Mouse (Mus musculus) macrophage (primary cell): ENCODE results near the gene Eps8. TPM values are rescaled to one million over a fixed set of nuclear protein-coding genes. Genes with fewer than 3 reads are reported as not detected.

ENCODE experiments used
- H3K27ac ChIP-seq: fragments of 350-480 bp; formaldehyde crosslinking; 2 replicates; pipeline ENCODE4 v1.9.0; 2021
- H3K36me3 ChIP-seq: fragments of 350-480 bp; formaldehyde crosslinking; 2 replicates; pipeline ENCODE4 v1.9.0; 2021; ENCODE audit errors: inconsistent target
- H3K4me3 ChIP-seq: fragments of 350-480 bp; formaldehyde crosslinking; 2 replicates; pipeline ENCODE4 v1.9.0; 2021; ENCODE audit errors: inconsistent target
- H3K79me2 ChIP-seq: fragments of 350-480 bp; formaldehyde crosslinking; 2 replicates; pipeline ENCODE4 v1.9.0; 2021; ENCODE audit errors: inconsistent target
- WGBS: methylation state at CpG from one replicate; pipeline ENCODE4 v1.1.7; 2026; ENCODE audit warnings: inconsistent platforms; ENCODE audit not compliant: missing documents; 5-methylcytosine and 5-hydroxymethylcytosine counted together
- polyA plus RNA-seq: library from polyadenylated mRNA; stranded (reverse); fragments of 250-400 nt; gene quantifications from 3 replicates; pipeline ENCODE4 v1.2.4, GENCODE M21; 2018; ENCODE audit warnings: inconsistent platforms

The Eps8 gene
- polyA plus RNA-seq, 1 experiment from 2014 or later = 10.9 TPM

DNA sequence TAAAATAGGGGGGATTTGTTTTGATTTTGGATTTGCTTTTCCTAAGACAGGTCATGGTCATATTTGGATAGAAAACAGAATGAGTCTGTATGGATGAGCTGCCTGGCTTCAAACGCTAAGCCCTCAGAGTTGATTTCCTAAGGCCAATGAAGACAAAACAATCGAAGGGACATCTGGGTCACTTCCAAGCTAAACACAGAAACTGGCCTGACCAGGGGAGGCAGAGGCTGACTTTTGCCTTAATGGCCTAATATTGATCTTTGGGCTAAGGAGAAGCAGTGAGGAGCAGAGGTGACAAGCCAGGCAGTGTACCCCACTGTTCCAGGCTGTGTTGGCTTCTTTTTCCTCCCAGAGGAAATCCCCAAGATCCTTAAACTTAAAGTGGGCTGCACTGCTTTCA, 33.7 kb downstream of the Eps8 start:
- H3K27ac ChIP-seq = no peak overlapping the region
- H3K4me3 ChIP-seq = no peak overlapping the region
- WGBS = 96% methylated on average over 2 of the region's 2 CpGs
- no peaks in the 10 kb centered on the region for H3K36me3 ChIP-seq
- H3K79me2 ChIP-seq = no peaks in the 10 kb centered on the region

DNA sequence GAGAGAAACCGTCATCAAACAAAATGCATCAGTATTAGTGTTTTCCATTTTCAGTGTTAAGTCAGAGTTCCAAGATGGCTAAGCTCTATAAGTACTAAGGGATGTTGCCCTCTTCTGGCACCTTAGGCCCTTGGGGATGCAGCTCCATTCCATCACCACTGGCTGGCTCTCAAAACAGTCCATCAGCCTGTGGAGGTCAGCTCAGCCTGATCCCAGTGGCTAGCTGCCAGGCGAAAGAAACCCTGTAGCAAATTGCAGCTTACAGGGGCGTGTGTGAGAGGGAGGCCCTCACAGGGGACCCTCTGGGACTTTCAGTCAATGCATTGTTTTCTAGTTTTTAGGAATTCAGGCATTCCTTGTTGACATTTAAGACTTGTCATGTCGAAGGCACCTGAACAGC, 40.8 kb downstream of the Eps8 start:
- 100% methylated on average over 4 of the region's 4 CpGs for WGBS
- no peaks in the 10 kb centered on the region for H3K79me2 ChIP-seq
- H3K4me3 ChIP-seq = no peak overlapping the region

DNA sequence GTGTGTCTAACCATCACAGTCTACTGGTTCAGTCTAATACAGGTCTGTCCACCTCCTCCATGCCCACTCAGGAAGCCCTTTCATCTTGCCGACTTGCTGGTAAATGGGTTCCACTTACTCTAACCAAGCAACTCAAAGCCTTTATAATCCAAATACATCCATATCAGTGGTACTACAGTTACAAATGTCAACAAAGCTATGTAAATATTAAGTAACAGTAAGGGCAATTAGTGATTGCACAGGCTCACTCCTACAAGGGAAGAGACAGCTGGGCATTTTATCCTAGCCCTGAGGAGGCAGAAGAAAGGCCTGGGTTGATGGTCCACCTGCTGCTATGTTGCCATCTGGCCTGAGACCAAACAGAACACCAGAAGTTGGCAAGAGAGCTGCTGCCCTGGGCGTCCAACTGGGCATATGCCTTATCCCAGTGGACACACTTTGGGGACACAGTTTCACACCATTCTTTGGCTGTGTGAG, 42.6 kb downstream of the Eps8 start:
- Histone ChIP-seq H3K36me3 (no peaks in the 10 kb centered on the region), H3K27ac (no peak overlapping the region), H3K4me3 (no peak overlapping the region), H3K79me2 (no peaks in the 10 kb centered on the region)
- WGBS = 88% methylated on average over 2 of the region's 2 CpGs

More for the DNA sequence above, 40.8 kb downstream of the Eps8 start:
- Histone ChIP-seq H3K36me3 (no peaks in the 10 kb centered on the region), H3K27ac (no peak overlapping the region)

DNA sequence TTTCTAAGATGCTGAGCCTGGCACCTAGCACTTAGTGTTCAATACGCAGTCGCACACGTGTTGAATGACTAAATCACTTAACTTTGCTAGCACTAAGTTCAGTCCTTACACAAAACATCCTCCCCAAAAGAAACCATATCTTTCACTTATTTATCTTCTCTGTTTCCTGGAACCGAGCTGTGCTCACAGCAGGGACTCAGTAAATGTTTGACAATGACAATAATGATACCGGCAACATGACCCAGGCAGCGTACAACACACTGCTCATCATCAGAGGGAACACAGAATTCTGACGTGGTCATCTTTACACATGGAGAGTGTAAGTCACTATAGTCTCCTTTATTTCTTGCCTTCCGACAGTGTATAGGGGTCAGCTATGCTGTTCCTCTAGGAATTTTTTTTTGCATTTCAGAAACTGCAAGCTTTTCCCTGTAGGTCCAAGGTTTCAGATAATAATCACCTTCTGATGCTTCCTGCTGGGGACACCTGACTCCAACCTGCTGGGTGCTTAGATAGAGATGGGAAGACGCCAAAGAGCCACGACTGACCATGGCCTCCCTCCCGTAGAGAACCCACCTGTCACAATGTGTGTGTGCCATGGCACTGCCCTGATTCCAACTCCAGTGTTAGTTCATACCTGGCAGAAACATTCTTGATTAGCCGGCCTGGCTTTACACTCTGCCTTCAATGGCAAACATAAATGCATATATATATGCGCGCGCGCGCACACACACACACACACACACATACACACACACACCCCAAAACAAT, 46.3 kb downstream of the Eps8 start:
- no peak overlapping the region for H3K4me3 ChIP-seq
- WGBS = 95% methylated on average over 16 of the region's 17 CpGs

DNA sequence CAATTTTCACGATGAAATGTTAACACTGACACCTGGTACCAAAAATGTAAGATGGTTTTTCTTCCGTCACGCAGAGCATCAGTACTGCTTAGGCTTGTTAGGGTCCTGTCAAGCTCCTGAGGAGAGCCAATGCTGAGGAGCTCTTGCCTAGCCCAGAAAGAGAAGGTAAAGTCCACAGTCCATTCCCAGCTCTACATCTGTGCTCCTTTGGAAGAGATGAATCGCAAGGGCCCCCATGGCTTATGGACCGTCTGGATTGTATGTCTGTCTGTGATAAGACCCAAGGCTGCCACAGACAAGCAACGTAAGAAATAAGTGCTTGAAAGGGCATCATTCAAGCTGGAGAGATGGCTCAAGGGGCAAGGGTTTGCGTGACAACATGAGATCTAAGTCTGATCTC, 48.1 kb downstream of the Eps8 start:
- 93% methylated on average over 7 of the region's 7 CpGs for WGBS
- H3K79me2 ChIP-seq = no peaks in the 10 kb centered on the region
- no peak overlapping the region for H3K4me3 ChIP-seq
- H3K27ac ChIP-seq = no peak overlapping the region
- no peaks in the 10 kb centered on the region for H3K36me3 ChIP-seq

More for the DNA sequence above, 46.3 kb downstream of the Eps8 start:
- Histone ChIP-seq H3K27ac (no peak overlapping the region), H3K79me2 (no peaks in the 10 kb centered on the region), H3K36me3 (no peaks in the 10 kb centered on the region)

DNA sequence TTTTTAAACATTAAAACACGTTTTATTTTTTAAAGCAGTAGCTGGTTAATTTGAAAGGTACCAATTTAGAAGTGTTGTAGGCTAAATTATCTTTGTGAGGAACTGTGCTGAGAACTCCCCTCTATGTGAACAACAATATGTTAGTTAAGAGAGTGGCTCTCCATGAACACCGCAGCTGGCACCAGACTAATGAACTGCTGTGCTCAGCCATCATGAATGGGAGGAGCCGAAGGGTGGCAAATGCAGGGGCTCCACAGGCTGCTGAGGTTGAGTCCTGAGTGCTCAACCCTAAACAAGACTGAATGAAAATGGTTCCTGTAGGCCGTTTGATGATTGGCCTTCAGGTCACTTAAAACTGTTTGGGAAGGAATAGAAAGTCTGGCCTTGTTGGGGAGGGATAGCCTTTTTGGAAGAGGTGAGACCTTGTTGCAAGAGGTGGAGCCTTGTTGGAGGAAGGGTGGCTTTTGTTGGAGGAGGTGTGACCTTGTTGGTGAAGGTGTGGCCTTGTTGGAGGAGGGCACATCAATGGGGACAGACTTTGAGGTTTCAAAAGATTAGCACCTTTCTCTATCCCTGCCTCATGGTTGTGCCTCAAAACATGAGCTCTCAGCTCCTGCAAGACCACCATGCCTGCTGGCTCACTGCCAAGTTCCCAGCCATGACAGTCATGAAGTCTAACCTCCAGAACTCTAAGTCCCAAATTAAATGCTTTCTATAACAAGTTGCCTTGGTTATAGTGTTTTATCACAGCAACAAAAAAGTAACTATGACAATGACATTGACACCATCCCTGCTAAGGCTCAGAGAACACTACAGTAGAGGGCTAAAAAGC, 50.0 kb downstream of the Eps8 start:
- no peak overlapping the region for H3K27ac ChIP-seq
- WGBS = 98% methylated on average over 4 of the region's 4 CpGs

DNA sequence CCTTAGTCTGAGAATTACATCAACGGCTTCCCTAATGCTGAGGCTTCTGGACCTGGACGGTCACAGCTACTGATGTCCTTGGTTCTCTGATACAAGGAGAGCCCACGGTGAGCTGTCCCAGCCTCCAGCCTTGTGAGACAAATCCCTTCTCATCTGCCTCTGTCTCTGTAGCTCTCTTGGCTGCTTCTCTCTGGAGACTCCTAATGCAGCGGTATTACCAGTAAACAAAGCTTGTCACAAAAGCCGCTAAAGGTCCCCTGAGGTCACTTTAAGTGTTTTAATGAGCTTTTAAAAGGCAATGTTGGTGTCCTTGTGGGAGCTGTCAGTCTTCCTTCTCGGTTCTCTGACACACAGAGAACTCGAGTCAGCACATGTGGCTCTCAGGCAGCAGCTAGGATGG, 56.4 kb downstream of the Eps8 start:
- Histone ChIP-seq H3K27ac (no peak overlapping the region), H3K36me3 (no peaks in the 10 kb centered on the region), H3K4me3 (no peak overlapping the region), H3K79me2 (no peaks in the 10 kb centered on the region)
- WGBS = 90% methylated on average over 7 of the region's 7 CpGs

More for the DNA sequence above, 50.0 kb downstream of the Eps8 start:
- no peak overlapping the region for H3K4me3 ChIP-seq
- no peaks in the 10 kb centered on the region for H3K79me2 ChIP-seq
- no peaks in the 10 kb centered on the region for H3K36me3 ChIP-seq

DNA sequence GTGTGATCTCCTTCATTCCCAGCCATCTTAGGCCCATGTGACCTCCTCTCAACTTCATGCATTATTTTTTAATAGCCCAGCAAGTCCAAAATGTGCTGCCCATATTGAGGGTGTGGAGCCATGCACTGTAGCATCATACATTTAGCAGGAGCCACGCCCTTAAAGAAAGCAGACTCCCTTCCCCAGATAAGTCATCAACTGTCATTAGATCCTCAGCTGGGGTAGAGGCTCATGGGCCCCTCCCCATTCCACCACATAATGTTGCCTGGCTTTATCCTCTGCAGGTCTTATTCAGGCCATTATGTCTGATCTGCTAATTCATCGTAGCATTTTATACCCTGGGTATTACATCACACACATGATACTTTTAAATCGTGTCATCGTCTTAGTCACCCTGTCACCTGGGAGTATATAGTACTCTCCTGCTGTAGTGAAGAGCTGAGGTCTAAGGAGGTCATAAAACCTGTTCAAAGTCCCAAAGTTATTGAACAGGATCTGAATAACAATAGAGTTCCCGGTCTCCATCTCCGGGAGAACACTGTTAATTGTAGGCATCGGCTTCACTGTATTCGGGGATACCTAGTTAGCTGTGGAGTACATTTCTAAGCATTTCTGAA, 57.1 kb downstream of the Eps8 start:
- Histone ChIP-seq H3K4me3 (no peak overlapping the region), H3K79me2 (no peaks in the 10 kb centered on the region), H3K36me3 (no peaks in the 10 kb centered on the region), H3K27ac (no peak overlapping the region)
- WGBS = 92% methylated on average over 8 of the region's 8 CpGs

DNA sequence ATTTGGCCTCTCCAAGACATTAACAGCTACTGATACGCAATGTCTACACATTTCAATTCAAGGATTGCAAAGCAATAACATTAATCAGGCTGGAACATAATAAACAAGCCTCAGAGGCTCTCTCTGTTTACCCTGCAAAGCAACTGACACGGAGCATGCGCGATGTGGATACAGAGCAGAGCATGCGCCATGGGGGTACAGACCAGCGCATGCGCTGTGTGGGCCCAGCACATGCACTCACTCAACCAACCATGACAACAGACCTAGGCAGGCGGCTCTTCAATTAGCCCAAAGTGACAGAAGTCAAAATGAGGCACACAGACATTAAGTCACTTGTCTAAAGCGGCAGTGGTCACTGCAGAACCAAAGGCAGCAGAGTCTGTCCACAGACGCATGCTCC, 62.1 kb downstream of the Eps8 start:
- Histone ChIP-seq H3K4me3 (no peak overlapping the region), H3K27ac (no peak overlapping the region), H3K79me2 (no peaks in the 10 kb centered on the region), H3K36me3 (no peaks in the 10 kb centered on the region)
- 98% methylated on average over 10 of the region's 10 CpGs for WGBS

DNA sequence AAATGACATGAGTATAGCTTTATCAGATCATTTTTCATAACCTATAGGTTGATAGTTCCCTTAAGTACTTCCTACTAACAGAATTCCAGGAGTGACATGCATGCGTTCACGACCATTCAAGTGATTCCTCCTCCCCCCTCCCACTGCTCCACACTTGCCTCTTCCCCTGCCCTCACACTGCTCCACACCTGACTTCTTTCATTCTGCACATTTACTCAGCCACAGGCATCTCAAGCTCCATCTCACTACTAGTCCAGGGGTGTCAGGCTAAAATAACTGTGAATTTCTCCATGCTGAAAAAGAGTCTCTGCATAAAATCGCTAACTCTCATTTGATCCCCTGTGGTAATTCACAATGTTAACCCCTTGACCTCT, 65.4 kb downstream of the Eps8 start:
- Histone ChIP-seq H3K36me3 (no peaks in the 10 kb centered on the region), H3K27ac (no peak overlapping the region), H3K4me3 (no peak overlapping the region), H3K79me2 (no peaks in the 10 kb centered on the region)
- 97% methylated on average over 3 of the region's 3 CpGs for WGBS

DNA sequence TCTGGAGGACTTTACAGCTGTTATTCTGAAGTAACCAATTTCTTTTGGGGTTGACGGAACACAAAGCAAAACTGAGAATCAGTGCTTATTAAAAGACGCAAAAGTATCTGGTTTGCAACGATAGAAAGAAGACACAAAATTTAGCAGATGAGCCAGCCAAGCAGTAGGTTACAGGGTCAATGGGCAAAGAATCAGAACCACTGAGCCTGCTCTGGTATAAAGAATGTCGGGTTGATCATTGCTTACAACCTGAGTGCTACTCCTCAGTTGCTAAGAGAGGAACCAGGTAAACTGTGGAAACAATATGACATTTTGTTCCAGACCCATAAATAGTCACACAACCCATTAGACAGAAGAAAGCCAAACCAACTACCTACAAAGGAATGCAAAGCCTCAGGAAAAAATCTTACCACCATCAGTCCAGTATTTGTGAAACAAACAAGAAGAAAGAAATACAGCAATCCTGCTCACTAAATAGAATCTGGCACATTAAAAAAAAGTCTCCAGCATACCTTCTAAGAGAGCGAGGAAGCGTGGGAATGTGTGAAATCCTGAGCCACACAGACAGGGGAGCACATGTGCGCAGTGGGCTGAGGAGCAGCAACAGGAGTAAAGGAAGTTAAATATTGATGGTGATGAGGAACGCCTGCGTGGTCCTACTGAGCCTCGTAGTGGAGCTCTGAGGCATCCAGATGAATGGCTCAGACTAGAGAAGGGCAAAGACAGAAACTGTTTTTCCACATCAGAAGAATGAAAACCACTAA, 66.0 kb downstream of the Eps8 start:
- Histone ChIP-seq H3K36me3 (no peaks in the 10 kb centered on the region), H3K27ac (no peak overlapping the region), H3K79me2 (no peaks in the 10 kb centered on the region), H3K4me3 (no peak overlapping the region)
- 97% methylated on average over 10 of the region's 10 CpGs for WGBS

DNA sequence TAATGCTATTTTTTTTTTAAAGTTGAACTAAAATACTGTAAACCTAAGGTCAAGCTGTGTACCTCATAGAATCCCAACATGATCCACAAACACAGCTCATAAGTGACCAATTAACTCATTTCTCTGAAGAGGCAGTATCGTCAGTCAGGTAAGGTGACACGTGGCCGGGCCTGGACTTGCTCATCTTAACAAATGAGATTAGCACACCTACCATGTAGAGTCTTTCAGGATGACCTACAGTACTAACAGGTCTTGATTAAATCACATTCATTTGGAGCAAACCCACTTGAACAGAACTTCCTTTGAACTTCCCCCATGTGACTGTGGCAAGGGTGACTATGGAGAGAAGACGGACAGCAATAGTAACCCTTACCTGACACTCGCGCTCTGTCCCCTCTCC, 66.8 kb downstream of the Eps8 start:
- H3K27ac ChIP-seq = no peak overlapping the region
- H3K4me3 ChIP-seq = no peak overlapping the region
- 85% methylated on average over 5 of the region's 6 CpGs for WGBS
- H3K79me2 ChIP-seq = no peaks in the 10 kb centered on the region
- no peaks in the 10 kb centered on the region for H3K36me3 ChIP-seq

DNA sequence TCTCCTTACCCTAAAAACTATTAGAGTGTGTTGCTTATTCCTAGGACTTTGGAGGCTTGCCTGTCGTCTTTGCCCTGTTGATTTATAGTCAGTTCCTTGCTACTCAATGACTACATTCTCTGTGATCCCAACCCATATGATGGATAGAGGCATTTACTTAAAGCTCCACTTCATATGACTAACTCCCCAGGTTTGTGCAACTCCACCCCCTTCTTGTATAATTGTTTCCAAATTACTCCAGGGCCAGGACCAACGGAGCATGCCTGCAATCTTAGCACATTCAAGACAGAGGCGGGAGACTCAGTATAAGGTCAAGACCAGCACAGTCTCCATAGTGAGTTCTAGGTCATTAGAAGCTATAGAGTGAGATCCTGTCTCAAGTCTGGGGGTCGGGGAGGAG, 69.4 kb downstream of the Eps8 start:
- no peaks in the 10 kb centered on the region for H3K79me2 ChIP-seq
- 93% methylated on average over 4 of the region's 4 CpGs for WGBS
- H3K27ac ChIP-seq = no peak overlapping the region
- H3K36me3 ChIP-seq = no peaks in the 10 kb centered on the region
- H3K4me3 ChIP-seq = no peak overlapping the region

DNA sequence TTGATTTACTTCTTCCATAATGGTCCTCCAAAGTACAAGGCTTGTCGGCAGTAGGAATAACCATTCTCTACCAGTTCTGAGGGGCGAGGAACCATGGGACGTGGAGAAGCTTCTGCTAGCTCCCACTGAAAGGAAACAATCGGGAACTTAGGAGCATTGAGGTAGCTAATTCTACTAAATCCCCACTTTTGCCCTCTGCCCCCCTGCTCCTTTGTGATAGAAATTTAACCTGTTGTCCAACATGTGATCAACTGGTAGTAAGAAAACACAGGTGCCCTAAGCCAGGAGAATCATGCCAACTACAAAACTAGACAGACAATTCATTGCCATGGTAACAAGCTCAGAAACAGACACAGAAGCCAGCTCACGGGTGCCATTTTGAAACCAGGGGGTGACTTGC, 71.6 kb downstream of the Eps8 start:
- Histone ChIP-seq H3K27ac (no peak overlapping the region), H3K4me3 (no peak overlapping the region), H3K36me3 (no peaks in the 10 kb centered on the region), H3K79me2 (no peaks in the 10 kb centered on the region)
- WGBS = 95% methylated on average over 5 of the region's 5 CpGs
